Mouse (Mus musculus) myocyte (in vitro differentiated cells): ENCODE measurements around the gene Gatad2a.

Experiments used
- MAX ChIP-seq: IDR thresholded peaks from one replicate; pipeline ENCODE4 v1.6.1; 2011; ENCODE audit warnings: low read depth, mild to moderate bottlenecking, control low read depth
- MYOD1 ChIP-seq, 3 experiments: IDR thresholded peaks; one replicate each; pipeline ENCODE4 v1.6.1; 2011; ENCODE audit warnings: control low read depth in 2 of 3, low read depth in 2 of 3, mild to moderate bottlenecking in 2 of 3, moderate library complexity in 1 of 3; ENCODE audit not compliant: insufficient read length in 2 of 3, control insufficient read depth in 1 of 3
- POLR2A ChIP-seq: IDR thresholded peaks from one replicate; pipeline ENCODE4 v1.6.1; 2011; ENCODE audit warnings: low read depth, mild to moderate bottlenecking, control low read depth, moderate library complexity; ENCODE audit not compliant: insufficient read length

- no peak for TF ChIP-seq MYOD1 (IDR thresholded peaks at IDR 0.05; ENCODE audit: control insufficient read depth in 1 of 3, insufficient read length in 2 of 3, low read depth in 2 of 3)
- no peak for TF ChIP-seq MAX
- TF ChIP-seq POLR2A = peak; percentile 20
Measured at GRCm38 (mm10) chr8:69888902-69889301, 107.3 kb downstream of the Gatad2a start.
